Mouse (Mus musculus) CH12.LX (cell line): ENCODE data around the gene Pkn2.

Experiments used
- CHD2 ChIP-seq: IDR thresholded peaks from 2 replicates; pipeline ENCODE4 v1.6.1; 2011; ENCODE audit warnings: low read length, improper control_type of control experiment
- CTCF ChIP-seq, 2 experiments: IDR thresholded peaks in 1 of 2; conservative IDR thresholded peaks in 1 of 2; 2 replicates each; pipeline ENCODE4 v1.5.1; 2011 to 2012; ENCODE audit warnings: low read depth in 2 of 2, low read length in 2 of 2, improper control_type of control experiment in 1 of 2, inconsistent platforms in 1 of 2, mild to moderate bottlenecking in 1 of 2, moderate library complexity in 1 of 2
- EP300 ChIP-seq: IDR thresholded peaks from 2 replicates; pipeline ENCODE4 v1.6.1; 2011; ENCODE audit warnings: low read length, improper control_type of control experiment
- POLR2A ChIP-seq: IDR thresholded peaks from 2 replicates; pipeline ENCODE4 v1.6.1; 2011; ENCODE audit warnings: low read depth, mild to moderate bottlenecking, improper control_type of control experiment, low read length
- USF1 ChIP-seq: IDR thresholded peaks from 2 replicates; pipeline ENCODE4 v1.6.1; 2014; ENCODE audit warnings: low read depth, mild to moderate bottlenecking, inconsistent platforms, low read length, improper control_type of control experiment

DNA sequence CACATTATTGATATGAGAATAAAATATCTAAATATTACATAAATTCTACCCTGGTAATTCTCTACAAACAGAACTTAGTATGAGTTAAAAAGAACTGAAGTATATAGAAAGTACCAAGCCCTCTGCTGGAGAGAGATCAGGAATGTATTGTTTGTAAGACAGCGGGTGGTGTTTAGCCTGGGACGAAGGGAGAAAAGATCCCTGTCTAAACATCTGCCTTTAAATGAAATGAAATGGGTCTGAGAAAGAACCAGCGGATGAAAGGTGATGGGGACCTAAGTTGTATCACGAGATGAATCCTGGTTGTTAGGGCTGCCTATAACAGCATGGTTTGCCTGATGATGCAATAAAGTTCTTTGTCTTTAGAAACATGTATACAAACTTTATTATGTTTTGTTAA lies 41.8 kb downstream of the Pkn2 start:
- TF ChIP-seq POLR2A (no peak), CHD2 (no peak), USF1 (no peak), EP300 (no peak), CTCF (conservative IDR thresholded peaks at IDR 0.05 in 1 of 2, IDR thresholded peaks at IDR 0.05 in 1 of 2; ENCODE audit: low read depth in 2 of 2, low read length in 2 of 2) (no peak)
